Mouse (Mus musculus): ENCODE results near the gene Zfp184. TPM values are rescaled to one million over a fixed set of nuclear protein-coding genes. Genes with fewer than 3 reads are reported as not detected.

The Zfp184 gene
- total and polyA plus RNA-seq, 3 experiments = 0.42 to 1.0 TPM; not detected in 1

GRCm38 (mm10) chr13:22009642-22010041, 64.7 kb downstream of the Zfp184 start, which contains the start of gene Prss16:
TSS of gene Prss16 (minus strand) at chr13:22009742.
- TF ChIP-seq EP300 (IDR thresholded peaks at IDR 0.05; ENCODE audit: low read depth in 1 of 2, low read length in 2 of 2) (no peak), POLR2A (IDR thresholded peaks at IDR 0.05; ENCODE audit: control insufficient read depth in 1 of 2, insufficient read depth in 1 of 2, low read depth in 1 of 2, low read length in 2 of 2, poor library complexity in 1 of 2) (no peak), MEF2A (IDR thresholded peaks at IDR 0.05; ENCODE audit: extremely low read depth, insufficient replicate concordance, low read depth, low read length, poor library complexity, severe bottlenecking) (no peak), MXI1 (IDR thresholded peaks at IDR 0.05; ENCODE audit: low read depth, low read length) (no peak), ETS1 (IDR thresholded peaks at IDR 0.05; ENCODE audit: low read depth, low read length) (no peak), E2F4 (IDR thresholded peaks at IDR 0.05; ENCODE audit: borderline replicate concordance, low read depth, low read length) (no peak), ZNF384 (IDR thresholded peaks at IDR 0.05; ENCODE audit: low read depth, low read length) (no peak), JUND (IDR thresholded peaks at IDR 0.05; ENCODE audit: low read depth, low read length) (no peak), MAFK (IDR thresholded peaks at IDR 0.05; ENCODE audit: borderline replicate concordance, low read depth, low read length) (no peak), KAT2A (conservative IDR thresholded peaks at IDR 0.05; ENCODE audit: low read depth, low read length) (no peak), CHD1 (IDR thresholded peaks at IDR 0.05; ENCODE audit: low read depth, low read length) (no peak), NRF1 (IDR thresholded peaks at IDR 0.05; ENCODE audit: insufficient read depth, low read depth, low read length, poor library complexity, severe bottlenecking) (no peak), MAZ (IDR thresholded peaks at IDR 0.05; ENCODE audit: low read depth, low read length) (no peak), CHD2 (IDR thresholded peaks at IDR 0.05; ENCODE audit: low read length) (no peak), TCF12 (IDR thresholded peaks at IDR 0.05; ENCODE audit: low read depth, low read length) (no peak), CTCF (IDR thresholded peaks at IDR 0.05 in 2 of 3, conservative IDR thresholded peaks at IDR 0.05 in 1 of 3; ENCODE audit: control insufficient read depth in 1 of 3, insufficient read depth in 1 of 3, low read depth in 2 of 3, low read length in 3 of 3, poor library complexity in 1 of 3, severe bottlenecking in 1 of 3) (no peak)
- H3K4me1 ChIP-seq (ENCODE audit: control insufficient read depth in 1 of 2, insufficient read depth in 2 of 2, low read length in 2 of 2) = no peaks in the 10 kb centered on the region; a peak in 1 of 4 replicates
- DNase-seq (ENCODE audit: low read depth, low spot score) = no peak
- H3K27ac ChIP-seq (ENCODE audit: control insufficient read depth, low read depth, low read length) = no peak within 1 kb of the TSS
- H3K9ac ChIP-seq (ENCODE audit: control insufficient read depth, low read depth, low read length, poor library complexity, severe bottlenecking) = no peak within 1 kb of the TSS
- no peak within 1 kb of the TSS for H3K4me3 ChIP-seq (ENCODE audit: control insufficient read depth in 1 of 2, insufficient read depth in 1 of 2, low read depth in 2 of 2, low read length in 2 of 2)
- H3K79me2 ChIP-seq (ENCODE audit: control insufficient read depth, insufficient read depth, low read length, poor library complexity) = no peaks in the 10 kb centered on the region
- peaks cover 0 to 3% of the 10 kb centered on the region in 2 experiments; a peak in 2 of 4 replicates for H3K36me3 ChIP-seq (ENCODE audit: control insufficient read depth in 1 of 2, insufficient read depth in 2 of 2, low read length in 2 of 2)
- H3K9me3 ChIP-seq (replicated peaks; ENCODE audit: insufficient read depth, low read length) = no peaks in the 10 kb centered on the region
- peaks cover 2 to 10% of the 10 kb centered on the region in 2 experiments; a peak in 3 of 4 replicates for H3K27me3 ChIP-seq (ENCODE audit: control insufficient read depth in 1 of 2, insufficient read depth in 2 of 2, low read length in 2 of 2)

Other genes starting within 250 kb of the Zfp184 start
- not detected in 2 replicates for gene Olfr1359, start 247.0 kb upstream of the Zfp184 start, total RNA-seq (2012; rRNA removed)
- not detected for gene Olfr1359, start 247.0 kb upstream of the Zfp184 start, polyA plus RNA-seq (2012; ENCODE audit: insufficient read depth in 1 of 2, insufficient read length in 2 of 2, low read depth in 1 of 2, low replicate concordance in 2 of 2, missing spikeins in 1 of 2)
- 2,215 and 3,073 TPM in 2 replicates for gene Hist1h2bl, start 229.0 kb upstream of the Zfp184 start, total RNA-seq (2012; rRNA removed)
- 1 to 10 TPM in 1 of 2 experiments, not detected in 1; 6.7 TPM for gene Hist1h2bl, start 229.0 kb upstream of the Zfp184 start, polyA plus RNA-seq (2012; ENCODE audit: insufficient read depth in 1 of 2, insufficient read length in 2 of 2, low read depth in 1 of 2, low replicate concordance in 2 of 2, missing spikeins in 1 of 2)
- 1,435 and 1,802 TPM in 2 replicates for gene Hist1h2ai, start 228.7 kb upstream of the Zfp184 start, total RNA-seq (2012; rRNA removed)
- 1 to 10 TPM in 1 of 2 experiments, not detected in 1; 8.2 TPM for gene Hist1h2ai, start 228.7 kb upstream of the Zfp184 start, polyA plus RNA-seq (2012; ENCODE audit: insufficient read depth in 1 of 2, insufficient read length in 2 of 2, low read depth in 1 of 2, low replicate concordance in 2 of 2, missing spikeins in 1 of 2)
- 3,336 and 3,710 TPM in 2 replicates for gene Hist1h3h, start 227.4 kb upstream of the Zfp184 start, total RNA-seq (2012; rRNA removed)
- 10 to 100 TPM in 1 of 2 experiments, not detected in 1; 18.4 TPM for gene Hist1h3h, start 227.4 kb upstream of the Zfp184 start, polyA plus RNA-seq (2012; ENCODE audit: insufficient read depth in 1 of 2, insufficient read length in 2 of 2, low read depth in 1 of 2, low replicate concordance in 2 of 2, missing spikeins in 1 of 2)
- gene Hist1h2bm, start 223.1 kb upstream of the Zfp184 start, total RNA-seq (2012; rRNA removed) = 1,196 and 2,041 TPM in 2 replicates
- 1 to 10 TPM in 1 of 2 experiments, not detected in 1; 1.7 TPM for gene Hist1h2bm, start 223.1 kb upstream of the Zfp184 start, polyA plus RNA-seq (2012; ENCODE audit: insufficient read depth in 1 of 2, insufficient read length in 2 of 2, low read depth in 1 of 2, low replicate concordance in 2 of 2, missing spikeins in 1 of 2)
- 947 and 1,094 TPM in 2 replicates for gene Hist1h4j, start 210.0 kb upstream of the Zfp184 start, total RNA-seq (2012; rRNA removed)
- gene Hist1h4j, start 210.0 kb upstream of the Zfp184 start, polyA plus RNA-seq (2012; ENCODE audit: insufficient read depth in 1 of 2, insufficient read length in 2 of 2, low read depth in 1 of 2, low replicate concordance in 2 of 2, missing spikeins in 1 of 2) = 1 to 10 TPM in 1 of 2 experiments, not detected in 1; 2.7 TPM
- gene Hist1h4k, start 194.6 kb upstream of the Zfp184 start, total RNA-seq (2012; rRNA removed) = 3,283 and 3,531 TPM in 2 replicates
- gene Hist1h4k, start 194.6 kb upstream of the Zfp184 start, polyA plus RNA-seq (2012; ENCODE audit: insufficient read depth in 1 of 2, insufficient read length in 2 of 2, low read depth in 1 of 2, low replicate concordance in 2 of 2, missing spikeins in 1 of 2) = 10 to 100 TPM in 1 of 2 experiments, not detected in 1; 19.1 TPM
- 1,127 and 1,310 TPM in 2 replicates for gene Hist1h2ak, start 191.3 kb upstream of the Zfp184 start, total RNA-seq (2012; rRNA removed)
- 10 to 100 TPM in 1 of 2 experiments, not detected in 1; 10.6 TPM for gene Hist1h2ak, start 191.3 kb upstream of the Zfp184 start, polyA plus RNA-seq (2012; ENCODE audit: insufficient read depth in 1 of 2, insufficient read length in 2 of 2, low read depth in 1 of 2, low replicate concordance in 2 of 2, missing spikeins in 1 of 2)
- gene Hist1h2bn, start 191.0 kb upstream of the Zfp184 start, total RNA-seq (2012; rRNA removed) = 1,714 and 2,074 TPM in 2 replicates
- gene Hist1h2bn, start 191.0 kb upstream of the Zfp184 start, polyA plus RNA-seq (2012; ENCODE audit: insufficient read depth in 1 of 2, insufficient read length in 2 of 2, low read depth in 1 of 2, low replicate concordance in 2 of 2, missing spikeins in 1 of 2) = 1 to 10 TPM in 1 of 2 experiments, not detected in 1; 5.6 TPM
- 1,140 and 1,462 TPM in 2 replicates for gene Hist1h1b, start 164.5 kb upstream of the Zfp184 start, total RNA-seq (2012; rRNA removed)
- 1 to 10 TPM in 1 of 2 experiments, not detected in 1; 2.9 TPM for gene Hist1h1b, start 164.5 kb upstream of the Zfp184 start, polyA plus RNA-seq (2012; ENCODE audit: insufficient read depth in 1 of 2, insufficient read length in 2 of 2, low read depth in 1 of 2, low replicate concordance in 2 of 2, missing spikeins in 1 of 2)
- 1,321 and 1,539 TPM in 2 replicates for gene Hist1h3i, start 161.7 kb upstream of the Zfp184 start, total RNA-seq (2012; rRNA removed)
- 10 to 100 TPM in 1 of 2 experiments, not detected in 1; 18.1 TPM for gene Hist1h3i, start 161.7 kb upstream of the Zfp184 start, polyA plus RNA-seq (2012; ENCODE audit: insufficient read depth in 1 of 2, insufficient read length in 2 of 2, low read depth in 1 of 2, low replicate concordance in 2 of 2, missing spikeins in 1 of 2)
- 1,204 and 1,752 TPM in 2 replicates for gene Hist1h2an, start 157.9 kb upstream of the Zfp184 start, total RNA-seq (2012; rRNA removed)
- gene Hist1h2an, start 157.9 kb upstream of the Zfp184 start, polyA plus RNA-seq (2012; ENCODE audit: insufficient read depth in 1 of 2, insufficient read length in 2 of 2, low read depth in 1 of 2, low replicate concordance in 2 of 2, missing spikeins in 1 of 2) = 1,000 to 10,000 TPM in 1 of 2 experiments, 1 to 10 TPM in 1; 8.6 to 1,740 TPM
- gene Hist1h2bp, start 157.6 kb upstream of the Zfp184 start, total RNA-seq (2012; rRNA removed) = 512 and 814 TPM in 2 replicates
- gene Hist1h2bp, start 157.6 kb upstream of the Zfp184 start, polyA plus RNA-seq (2012; ENCODE audit: insufficient read depth in 1 of 2, insufficient read length in 2 of 2, low read depth in 1 of 2, low replicate concordance in 2 of 2, missing spikeins in 1 of 2) = 1 to 10 TPM in 1 of 2 experiments, not detected in 1; 3.0 TPM
- gene Hist1h2bq, start 134.9 kb upstream of the Zfp184 start, total RNA-seq (2012; rRNA removed) = 2,195 and 3,125 TPM in 2 replicates
- gene Hist1h2bq, start 134.9 kb upstream of the Zfp184 start, polyA plus RNA-seq (2012; ENCODE audit: insufficient read depth in 1 of 2, insufficient read length in 2 of 2, low read depth in 1 of 2, low replicate concordance in 2 of 2, missing spikeins in 1 of 2) = 1 to 10 TPM in 1 of 2 experiments, not detected in 1; 6.2 TPM
- gene Hist1h2ao, start 134.6 kb upstream of the Zfp184 start, total RNA-seq (2012; rRNA removed) = 1.6 TPM in 1 of 2 replicates, not detected in the other
- 1,000 to 10,000 TPM in 1 of 2 experiments, not detected in 1; 1,152 TPM for gene Hist1h2ao, start 134.6 kb upstream of the Zfp184 start, polyA plus RNA-seq (2012; ENCODE audit: insufficient read depth in 1 of 2, insufficient read length in 2 of 2, low read depth in 1 of 2, low replicate concordance in 2 of 2, missing spikeins in 1 of 2)
- gene Hist1h4m, start 133.3 kb upstream of the Zfp184 start, total RNA-seq (2012; rRNA removed) = 28.0 and 49.2 TPM in 2 replicates
- 10 to 100 TPM in 1 of 2 experiments, not detected in 1; 27.5 TPM for gene Hist1h4m, start 133.3 kb upstream of the Zfp184 start, polyA plus RNA-seq (2012; ENCODE audit: insufficient read depth in 1 of 2, insufficient read length in 2 of 2, low read depth in 1 of 2, low replicate concordance in 2 of 2, missing spikeins in 1 of 2)
- 9,853 and 10,418 TPM in 2 replicates for gene Hist1h4n, start 112.9 kb upstream of the Zfp184 start, total RNA-seq (2012; rRNA removed)
- gene Hist1h4n, start 112.9 kb upstream of the Zfp184 start, polyA plus RNA-seq (2012; ENCODE audit: insufficient read depth in 1 of 2, insufficient read length in 2 of 2, low read depth in 1 of 2, low replicate concordance in 2 of 2, missing spikeins in 1 of 2) = 1 to 10 TPM in 1 of 2 experiments, not detected in 1; 9.0 TPM
- gene Hist1h2ap, start 111.6 kb upstream of the Zfp184 start, total RNA-seq (2012; rRNA removed) = 3,706 and 4,747 TPM in 2 replicates
- 100 to 1,000 TPM in 1 of 2 experiments, not detected in 1; 727 TPM for gene Hist1h2ap, start 111.6 kb upstream of the Zfp184 start, polyA plus RNA-seq (2012; ENCODE audit: insufficient read depth in 1 of 2, insufficient read length in 2 of 2, low read depth in 1 of 2, low replicate concordance in 2 of 2, missing spikeins in 1 of 2)
- gene Hist1h2br, start 111.4 kb upstream of the Zfp184 start, total RNA-seq (2012; rRNA removed) = 2,013 and 2,821 TPM in 2 replicates
- 1 to 10 TPM in 1 of 2 experiments, not detected in 1; 6.0 TPM for gene Hist1h2br, start 111.4 kb upstream of the Zfp184 start, polyA plus RNA-seq (2012; ENCODE audit: insufficient read depth in 1 of 2, insufficient read length in 2 of 2, low read depth in 1 of 2, low replicate concordance in 2 of 2, missing spikeins in 1 of 2)
- gene Pom121l2, start 36.1 kb downstream of the Zfp184 start, total RNA-seq (2012; rRNA removed) = not detected in 2 replicates
- not detected for gene Pom121l2, start 36.1 kb downstream of the Zfp184 start, polyA plus RNA-seq (2012; ENCODE audit: insufficient read depth in 1 of 2, insufficient read length in 2 of 2, low read depth in 1 of 2, low replicate concordance in 2 of 2, missing spikeins in 1 of 2)
- gene Prss16, start 64.6 kb downstream of the Zfp184 start, total RNA-seq (2012; rRNA removed) = not detected in 2 replicates
- gene Prss16, start 64.6 kb downstream of the Zfp184 start, polyA plus RNA-seq (2012; ENCODE audit: insufficient read depth in 1 of 2, insufficient read length in 2 of 2, low read depth in 1 of 2, low replicate concordance in 2 of 2, missing spikeins in 1 of 2) = under 1 TPM in 1 of 2 experiments, not detected in 1; 0.47 TPM
- 1,264 and 1,284 TPM in 2 replicates for gene Hist1h2ah, start 90.5 kb downstream of the Zfp184 start, total RNA-seq (2012; rRNA removed)
- 1 to 10 TPM in 1 of 2 experiments, not detected in 1; 3.7 TPM for gene Hist1h2ah, start 90.5 kb downstream of the Zfp184 start, polyA plus RNA-seq (2012; ENCODE audit: insufficient read depth in 1 of 2, insufficient read length in 2 of 2, low read depth in 1 of 2, low replicate concordance in 2 of 2, missing spikeins in 1 of 2)
- gene Hist1h2bk, start 90.8 kb downstream of the Zfp184 start, total RNA-seq (2012; rRNA removed) = 2,495 and 3,316 TPM in 2 replicates
- 1 to 10 TPM in 1 of 2 experiments, not detected in 1; 5.7 TPM for gene Hist1h2bk, start 90.8 kb downstream of the Zfp184 start, polyA plus RNA-seq (2012; ENCODE audit: insufficient read depth in 1 of 2, insufficient read length in 2 of 2, low read depth in 1 of 2, low replicate concordance in 2 of 2, missing spikeins in 1 of 2)
- gene Hist1h4i, start 96.3 kb downstream of the Zfp184 start, total RNA-seq (2012; rRNA removed) = 1,065 and 1,370 TPM in 2 replicates
- gene Hist1h4i, start 96.3 kb downstream of the Zfp184 start, polyA plus RNA-seq (2012; ENCODE audit: insufficient read depth in 1 of 2, insufficient read length in 2 of 2, low read depth in 1 of 2, low replicate concordance in 2 of 2, missing spikeins in 1 of 2) = 10 to 100 TPM in 1 of 2 experiments, not detected in 1; 10.4 TPM
- 766 and 975 TPM in 2 replicates for gene Hist1h2ag, start 97.8 kb downstream of the Zfp184 start, total RNA-seq (2012; rRNA removed)
- 1 to 10 TPM in 1 of 2 experiments, not detected in 1; 5.9 TPM for gene Hist1h2ag, start 97.8 kb downstream of the Zfp184 start, polyA plus RNA-seq (2012; ENCODE audit: insufficient read depth in 1 of 2, insufficient read length in 2 of 2, low read depth in 1 of 2, low replicate concordance in 2 of 2, missing spikeins in 1 of 2)
- gene Hist1h2bj, start 98.1 kb downstream of the Zfp184 start, total RNA-seq (2012; rRNA removed) = 2,032 and 2,655 TPM in 2 replicates
- gene Hist1h2bj, start 98.1 kb downstream of the Zfp184 start, polyA plus RNA-seq (2012; ENCODE audit: insufficient read depth in 1 of 2, insufficient read length in 2 of 2, low read depth in 1 of 2, low replicate concordance in 2 of 2, missing spikeins in 1 of 2) = 1 to 10 TPM in 1 of 2 experiments, not detected in 1; 4.7 TPM
- gene Vmn1r188, start 139.3 kb downstream of the Zfp184 start, total RNA-seq (2012; rRNA removed) = not detected in 2 replicates
- gene Vmn1r188, start 139.3 kb downstream of the Zfp184 start, polyA plus RNA-seq (2012; ENCODE audit: insufficient read depth in 1 of 2, insufficient read length in 2 of 2, low read depth in 1 of 2, low replicate concordance in 2 of 2, missing spikeins in 1 of 2) = not detected
- gene Vmn1r189, start 160.7 kb downstream of the Zfp184 start, total RNA-seq (2012; rRNA removed) = not detected in 2 replicates
- gene Vmn1r189, start 160.7 kb downstream of the Zfp184 start, polyA plus RNA-seq (2012; ENCODE audit: insufficient read depth in 1 of 2, insufficient read length in 2 of 2, low read depth in 1 of 2, low replicate concordance in 2 of 2, missing spikeins in 1 of 2) = not detected
- gene Vmn1r191, start 238.9 kb downstream of the Zfp184 start, total RNA-seq (2012; rRNA removed) = not detected in 2 replicates
- not detected for gene Vmn1r191, start 238.9 kb downstream of the Zfp184 start, polyA plus RNA-seq (2012; ENCODE audit: insufficient read depth in 1 of 2, insufficient read length in 2 of 2, low read depth in 1 of 2, low replicate concordance in 2 of 2, missing spikeins in 1 of 2)
- gene Vmn1r192, start 246.0 kb downstream of the Zfp184 start, total RNA-seq (2012; rRNA removed) = not detected in 2 replicates
- not detected for gene Vmn1r192, start 246.0 kb downstream of the Zfp184 start, polyA plus RNA-seq (2012; ENCODE audit: insufficient read depth in 1 of 2, insufficient read length in 2 of 2, low read depth in 1 of 2, low replicate concordance in 2 of 2, missing spikeins in 1 of 2)